Comparison of ENCODE assay signal across 8 mouse cellular contexts in genomic region chr6:29513284-29513683, GRCm38 (mm10). TPM values are rescaled to one million over a fixed set of nuclear protein-coding genes. Genes with fewer than 3 reads are reported as not detected.
DNase-seq lines count a peak whose midpoint lies in the region; ATAC-seq lines count a peak whose summit lies in the region.

No protein-coding gene starts in this region.

- H3K9me3 ChIP-seq in heart, embryonic 12.5 days (replicated peaks) = no peaks in the 10 kb centered on the region

- no peaks in the 10 kb centered on the region for H3K27me3 ChIP-seq in heart, embryonic 12.5 days (replicated peaks)

- H3K27ac ChIP-seq in heart, embryonic 12.5 days (ENCODE audit: poor library complexity, severe bottlenecking) = peak overlapping the region; percentile 66

- H3K36me3 ChIP-seq in heart, embryonic 12.5 days = no peaks in the 10 kb centered on the region

- DNase-seq in CD4-positive helper T cell, adult 2 months (ENCODE audit: low read depth, low spot score) = peak; percentile 54
- peak; percentile 47 for DNase-seq in c-Kit-positive CD71-negative TER-119-negative erythroid progenitor cells, embryonic 14.5 days (ENCODE audit: low read depth)
- DNase-seq in kidney, adult 8-10 months = peak; percentile 75 to 77
- peak; percentile 46 for DNase-seq in lung, postnatal 14 days
- DNase-seq in skeletal muscle tissue, adult 2 months (ENCODE audit: low read depth, low spot score) = peak; percentile 59
- no peak for DNase-seq in ovary, adult 18-20 months (ENCODE audit: low spot score)
- DNase-seq in cerebellum, adult 11 months = no peak

- H3K4me2 ChIP-seq in heart, embryonic 12.5 days = peak overlapping the region; percentile 62

- peak overlapping the region; percentile 38; the same call in 1 of the 2 replicates for H3K9ac ChIP-seq in heart, embryonic 12.5 days

- 0% methylated on average over 11 of the region's 11 CpGs for WGBS in heart, embryonic 12.5 days

- peak overlapping the region; percentile 27 for H3K4me3 ChIP-seq in heart, embryonic 12.5 days

- peak; percentile 69 for ATAC-seq in heart, embryonic 12.5 days (ENCODE audit: insufficient number of reproducible peaks, low FRiP score)

- peaks cover 20% of the 10 kb centered on the region for H3K4me1 ChIP-seq in heart, embryonic 12.5 days (replicated peaks)

RNA-seq across cellular contexts. Expression of gene Kcp, which starts 5.5 kb away (rescaled TPM):
- 10.6 and 15.4 TPM in 2 replicates for polyA plus RNA-seq in heart, embryonic 12.5 days (2016; fragmentation: Nextera tagmentation; extraction: Ambion mirVana)

RNA-seq across cellular contexts. Expression of gene Irf5, which starts 13.1 kb away (rescaled TPM):
- 11.2 and 12.5 TPM in 2 replicates for polyA plus RNA-seq in heart, embryonic 12.5 days (2016; fragmentation: Nextera tagmentation; extraction: Ambion mirVana)

RNA-seq across cellular contexts. Expression of gene Atp6v1fnb, which starts 42.0 kb away (rescaled TPM):
- not detected in 2 replicates for polyA plus RNA-seq in heart, embryonic 12.5 days (2016; fragmentation: Nextera tagmentation; extraction: Ambion mirVana)

RNA-seq across cellular contexts. Expression of gene Atp6v1f, which starts 45.8 kb away (rescaled TPM):
- polyA plus RNA-seq in heart, embryonic 12.5 days (2016; fragmentation: Nextera tagmentation; extraction: Ambion mirVana) = 175 and 189 TPM in 2 replicates

Comparison
In these comparisons a context has a peak if more than half of its experiments do, and no peak if none do; other contexts are left out.
1. DNase-seq: peak in CD4-positive helper T cell, adult 2 months (single experiment), c-Kit-positive CD71-negative TER-119-negative erythroid progenitor cells, embryonic 14.5 days (single experiment), kidney, adult 8-10 months (2 of 2), lung, postnatal 14 days (single experiment) and skeletal muscle tissue, adult 2 months (single experiment); none in ovary, adult 18-20 months (single experiment) and cerebellum, adult 11 months (single experiment).